Mouse (Mus musculus): ENCODE results near the gene Cct8l1.

DNA sequence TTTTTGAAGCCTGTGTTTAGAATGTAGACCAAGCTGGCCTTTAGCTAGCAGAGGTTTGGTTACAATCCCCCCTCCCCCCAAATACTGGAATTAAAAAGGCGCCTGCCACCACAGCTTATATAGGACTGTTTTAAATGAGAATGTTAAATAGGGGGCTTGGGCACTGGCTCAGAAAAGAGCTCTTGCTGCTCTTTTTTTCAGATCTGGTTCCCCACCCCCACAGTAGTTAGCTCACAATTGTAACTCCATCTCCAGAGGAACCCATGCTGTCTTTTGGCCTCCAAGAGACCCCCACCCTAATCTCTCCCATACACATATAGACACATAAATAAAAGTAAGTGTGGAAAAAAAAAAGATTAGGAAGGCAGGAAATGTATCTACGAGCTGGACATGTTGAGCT is 20.6 kb downstream of the Cct8l1 start:
- TF ChIP-seq FLI1 (IDR thresholded peaks at IDR 0.05; ENCODE audit: low read length) (no peak), GATA1 (IDR thresholded peaks at IDR 0.05; ENCODE audit: borderline replicate concordance, low read length) (no peak)

Measured in megakaryocyte, embryonic 14.5 days (primary cell).